Mouse (Mus musculus) 3134 (cell line): ENCODE results near the gene Mrln.

ENCODE experiments used
- DNase-seq: peaks from one replicate; pipeline ENCODE4 v3.0.0-alpha.2; 2011; ENCODE audit warnings: low spot score; ENCODE audit not compliant: insufficient read length; ENCODE audit errors: extremely low read depth

Gene Mrln

DNA sequence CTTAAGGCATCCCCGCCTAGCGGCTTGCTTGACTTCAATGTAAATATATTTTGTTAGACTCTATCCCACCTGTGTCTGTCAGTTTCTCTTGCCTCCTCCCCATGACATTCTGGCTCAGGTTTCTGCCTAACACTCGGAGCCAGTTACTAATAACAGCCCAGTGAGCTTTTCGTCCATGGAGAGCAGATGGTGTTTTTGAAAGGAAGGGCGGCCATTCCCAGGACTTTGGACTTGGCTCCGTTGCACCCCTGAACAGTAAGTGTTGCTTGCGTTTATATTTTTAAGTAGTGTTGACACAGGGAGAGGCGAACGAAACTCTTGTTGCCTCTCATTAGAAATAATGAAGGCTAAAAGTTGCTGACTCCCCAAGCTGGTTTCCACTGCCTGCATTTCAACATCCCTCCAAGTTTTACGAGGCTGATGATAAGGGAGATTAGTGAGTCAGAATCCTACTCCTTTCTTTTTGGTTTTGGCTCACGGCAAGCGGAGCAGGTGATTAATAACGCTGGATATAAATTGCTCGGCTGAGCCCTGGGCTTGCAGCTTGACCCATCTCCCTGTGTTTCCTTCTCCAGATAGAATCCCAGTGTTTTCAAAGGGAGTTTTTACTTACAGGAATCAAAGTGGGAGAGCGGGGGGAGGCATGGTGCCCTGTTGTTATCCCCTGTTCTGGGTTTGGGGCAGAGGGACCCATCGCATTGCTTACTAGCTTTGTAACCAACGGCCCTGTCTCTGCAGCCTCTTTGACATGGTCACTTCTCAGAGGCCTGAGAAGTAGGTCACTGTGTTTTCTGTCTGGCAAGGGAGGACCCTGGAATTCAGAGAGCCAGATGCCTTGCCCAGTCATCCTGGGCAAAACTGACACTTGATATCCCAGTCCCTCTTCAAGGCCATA lies at the start of gene Mrln:
TSS of gene Mrln (plus strand) at position 160 of the 895 bp plus-strand sequence.
- DNase-seq, result no peak

DNA sequence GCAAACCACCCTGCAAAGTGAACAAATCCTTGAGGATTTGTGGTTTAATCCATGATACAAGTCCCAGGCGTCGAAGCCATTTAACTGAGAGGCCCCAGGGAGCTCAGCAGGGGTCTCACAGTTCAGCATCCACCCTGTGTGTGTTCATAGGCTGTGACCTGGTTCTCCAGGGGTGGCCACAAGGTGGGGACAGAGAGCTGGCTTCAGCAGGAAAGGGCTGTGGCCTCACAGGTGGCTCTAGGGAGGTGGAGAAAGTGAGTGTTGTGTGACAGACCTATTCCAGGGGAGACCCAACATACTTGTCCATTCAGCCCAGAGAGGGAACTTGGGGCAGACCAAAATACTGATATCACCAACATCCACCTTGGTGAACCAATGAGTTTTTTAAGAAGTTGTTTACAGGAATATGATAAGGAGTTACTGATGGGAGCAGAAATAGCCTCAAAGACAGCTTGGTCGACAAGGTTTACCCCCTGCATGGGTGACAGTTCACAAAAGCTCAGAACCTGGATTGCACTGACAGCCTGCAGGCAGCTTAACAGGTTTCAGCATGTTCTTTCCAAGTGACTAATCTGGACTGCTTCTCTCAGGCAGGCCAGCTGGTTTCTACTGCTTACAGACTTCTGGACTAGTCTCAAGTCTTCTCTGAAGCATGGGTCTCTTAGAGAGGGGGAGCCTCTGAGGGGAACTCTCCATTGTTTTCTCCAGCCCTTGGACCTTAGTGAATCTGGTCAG lies 47.9 kb upstream of the Mrln start:
- DNase-seq, result no peak

DNA sequence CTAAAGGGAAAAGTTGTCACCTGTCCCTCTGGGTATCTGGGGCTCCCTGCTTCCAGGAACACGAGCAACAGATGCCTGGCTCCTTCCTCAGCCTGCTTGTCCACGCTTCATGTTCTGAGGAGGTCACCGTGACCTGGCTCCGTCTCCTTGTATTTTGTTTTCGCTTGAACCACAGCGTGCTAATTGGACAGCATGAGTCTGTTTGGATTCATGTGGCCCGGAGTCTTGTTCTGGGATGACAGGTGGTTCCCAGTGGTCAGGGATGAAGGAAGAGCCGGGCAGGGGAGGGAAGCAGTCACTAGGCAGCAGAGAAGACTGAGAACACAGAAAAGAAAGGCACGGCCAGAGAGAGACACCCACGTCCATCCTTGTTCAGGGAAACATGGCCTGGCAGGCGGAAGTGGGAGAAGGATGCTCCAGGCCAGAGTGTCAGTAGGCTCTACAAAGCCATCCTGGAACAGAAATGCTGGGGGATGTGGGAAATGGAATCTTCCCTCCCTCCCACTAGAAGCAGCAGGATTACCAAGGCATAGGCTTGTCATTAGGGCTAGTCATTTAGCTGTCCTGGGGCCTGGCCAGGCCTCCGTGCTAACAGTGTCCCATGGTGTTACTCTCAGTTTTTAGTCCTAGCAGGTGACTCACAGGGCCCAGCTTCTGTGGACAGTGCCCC lies 44.7 kb upstream of the Mrln start:
- DNase-seq, result no peak

DNA sequence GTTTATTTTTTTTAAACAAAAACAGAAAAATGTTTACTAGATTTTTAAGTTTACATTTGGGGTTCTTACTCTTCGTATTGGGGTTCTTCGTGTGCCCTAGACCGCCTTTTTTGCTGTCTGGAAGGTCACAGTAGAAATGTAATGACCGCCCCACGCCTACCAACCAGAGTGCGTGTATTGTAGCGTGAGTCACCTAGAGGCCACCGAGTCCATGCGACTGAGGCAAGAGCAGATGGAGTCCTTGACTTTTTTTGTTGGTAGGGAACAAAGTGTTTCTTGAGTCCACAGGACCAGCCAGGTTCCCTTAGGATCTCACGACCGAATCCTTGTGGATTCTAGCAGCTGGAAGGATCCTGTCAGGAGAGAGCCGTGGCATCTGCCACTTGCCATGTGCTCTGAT lies 43.7 kb upstream of the Mrln start:
- no peak for DNase-seq

DNA sequence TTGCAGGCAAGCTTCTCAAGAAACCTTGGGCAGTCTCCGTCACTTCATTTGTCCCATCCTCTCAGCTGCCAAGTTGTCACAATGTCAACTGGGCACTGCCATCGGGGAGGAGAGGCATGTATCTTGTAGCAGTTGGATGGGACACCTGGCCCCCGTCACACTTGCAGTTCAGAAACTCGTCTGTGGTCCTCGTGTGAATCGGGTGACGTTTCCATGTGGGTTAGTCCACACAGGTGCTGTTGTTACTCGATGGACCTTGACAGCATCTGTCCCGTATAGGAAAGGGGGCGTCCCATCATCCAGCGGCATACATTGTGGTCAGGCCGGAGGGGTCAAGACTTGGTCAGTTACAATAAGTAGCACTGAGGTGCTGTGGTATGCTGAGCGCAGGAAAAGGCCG lies 43.0 kb upstream of the Mrln start:
- DNase-seq, result no peak

DNA sequence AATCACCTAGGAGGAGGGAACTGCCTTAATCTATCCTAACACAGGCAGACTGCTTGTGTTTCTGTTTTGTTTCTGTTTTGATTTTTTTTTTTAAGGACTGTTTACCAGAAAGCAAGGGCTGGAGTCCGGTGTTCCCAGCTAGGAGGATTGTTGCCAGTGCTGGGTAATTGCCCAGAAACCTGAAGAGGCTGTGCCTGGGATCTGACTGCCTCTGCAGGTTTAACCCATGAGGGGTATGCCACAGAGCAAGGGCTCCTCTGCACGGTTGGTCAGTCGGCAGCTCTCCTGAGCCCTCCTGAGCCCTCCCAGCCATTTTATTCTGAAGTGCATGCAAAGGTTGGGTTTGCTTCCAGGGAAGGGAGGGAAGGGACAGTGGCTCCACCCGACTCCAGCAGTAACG lies 40.8 kb upstream of the Mrln start:
- DNase-seq, result no peak

DNA sequence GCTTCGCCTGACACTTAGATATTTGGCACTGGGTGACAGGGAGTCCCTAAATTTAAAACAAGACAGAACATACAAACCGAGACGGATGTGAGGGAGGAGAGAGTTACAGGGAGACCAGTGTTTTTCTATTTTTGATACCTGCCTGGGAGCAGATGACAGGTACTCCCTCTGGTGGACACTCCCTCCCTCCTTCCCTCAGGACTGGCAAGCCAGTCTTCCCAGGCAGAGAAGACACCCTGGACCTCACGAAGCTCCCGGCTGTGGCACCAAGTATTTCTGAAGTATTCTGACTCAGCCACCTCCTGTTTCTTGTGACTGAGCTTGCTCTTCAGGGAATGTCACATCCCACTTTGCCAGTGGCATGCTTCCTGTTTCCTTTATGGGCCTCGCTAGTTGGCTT lies 38.6 kb upstream of the Mrln start:
- no peak for DNase-seq

DNA sequence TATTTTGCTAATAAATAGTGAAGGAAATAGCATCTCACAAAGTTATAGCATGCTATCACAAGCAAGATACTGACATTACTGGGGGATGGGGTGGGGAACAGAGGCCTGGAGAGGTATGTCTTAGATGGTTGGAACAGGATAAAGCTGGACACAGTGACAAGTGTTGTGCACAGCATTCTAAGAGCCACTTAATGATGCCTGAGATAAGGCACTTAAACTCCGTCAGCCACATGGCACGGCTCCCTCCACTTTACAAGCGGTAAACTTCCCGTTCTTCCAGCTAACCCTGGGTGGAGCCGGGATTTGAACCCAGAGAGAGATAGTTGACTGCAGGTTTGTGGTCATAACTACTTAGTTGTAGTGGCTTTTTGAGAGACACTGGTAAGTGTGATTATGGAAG lies 38.0 kb upstream of the Mrln start:
- no peak for DNase-seq

DNA sequence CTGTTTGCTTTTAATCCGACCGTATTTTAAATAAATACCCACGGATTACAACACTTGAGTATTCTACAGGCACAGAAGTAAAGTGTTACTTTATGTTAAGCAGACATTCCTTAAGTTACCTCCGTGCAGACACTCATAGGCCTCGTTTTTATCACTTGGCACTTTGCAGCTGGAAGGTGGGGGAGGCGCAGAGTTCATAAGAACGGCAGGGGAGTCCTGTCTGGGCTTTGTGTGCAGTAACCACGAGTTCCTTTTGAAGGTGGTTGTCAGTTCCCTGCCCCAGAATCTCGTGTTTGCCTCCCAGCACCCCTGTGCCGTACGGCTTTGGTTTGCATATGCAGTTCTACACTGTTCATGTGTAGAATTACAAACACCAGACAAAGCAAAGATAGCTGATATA lies 36.8 kb upstream of the Mrln start:
- DNase-seq, result no peak

DNA sequence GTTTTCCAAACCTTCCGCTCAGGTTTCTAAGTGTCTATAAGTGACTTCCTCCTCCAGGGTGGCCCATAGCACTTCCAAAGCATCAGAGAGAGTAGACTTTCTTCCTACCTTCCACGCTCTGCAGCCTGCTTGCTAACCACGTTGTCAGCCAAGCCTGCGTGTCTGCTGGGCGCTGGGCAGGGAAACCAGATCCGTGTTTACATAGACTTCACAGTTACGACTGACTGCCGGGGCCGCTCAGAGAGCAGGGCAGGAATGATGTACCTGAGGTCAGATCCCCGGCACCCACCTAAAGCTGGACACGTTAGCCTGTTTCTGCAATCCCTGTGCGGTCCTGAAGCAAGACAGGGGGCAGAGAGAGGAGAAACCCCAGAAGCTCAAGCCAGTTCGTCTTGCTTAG lies 36.1 kb upstream of the Mrln start:
- DNase-seq, result no peak

DNA sequence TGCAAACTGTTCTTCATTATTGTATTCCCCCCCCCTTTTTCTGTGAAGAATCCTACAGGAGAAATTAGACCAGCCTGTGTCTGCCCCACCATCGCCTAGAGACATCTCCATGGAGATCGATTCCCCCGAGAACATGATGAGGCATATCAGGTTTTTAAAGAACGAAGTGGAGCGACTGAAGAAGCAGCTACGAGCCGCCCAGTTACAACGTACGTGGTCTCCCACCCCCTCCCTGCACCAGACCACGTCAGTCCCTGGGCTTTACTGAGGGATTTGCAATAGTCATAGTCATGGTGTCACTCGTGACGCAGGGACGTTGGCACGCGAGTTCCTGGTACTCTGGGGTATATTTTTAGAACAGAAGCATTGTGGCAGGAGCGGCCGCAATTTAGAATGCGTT lies 35.4 kb upstream of the Mrln start:
- DNase-seq, result no peak

DNA sequence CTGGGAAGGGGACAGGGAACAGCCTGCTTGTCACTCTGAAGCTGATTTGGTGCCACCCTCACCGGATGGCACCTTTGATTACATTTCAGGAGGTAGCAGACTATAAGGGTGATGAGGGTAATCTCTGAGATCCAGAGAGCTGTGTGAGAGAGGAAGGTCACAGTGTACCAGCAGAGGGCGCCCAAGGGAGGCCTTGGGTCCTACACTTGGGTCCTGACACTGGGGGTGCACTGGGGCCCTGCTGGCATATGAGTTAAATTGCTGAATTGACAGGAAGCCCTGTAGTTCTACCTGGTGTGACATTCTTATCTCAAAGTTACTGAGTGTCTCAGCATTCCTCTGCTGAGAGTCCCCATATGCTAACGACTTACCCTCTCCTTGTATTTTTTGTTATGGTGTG lies 31.1 kb upstream of the Mrln start:
- DNase-seq, result no peak

DNA sequence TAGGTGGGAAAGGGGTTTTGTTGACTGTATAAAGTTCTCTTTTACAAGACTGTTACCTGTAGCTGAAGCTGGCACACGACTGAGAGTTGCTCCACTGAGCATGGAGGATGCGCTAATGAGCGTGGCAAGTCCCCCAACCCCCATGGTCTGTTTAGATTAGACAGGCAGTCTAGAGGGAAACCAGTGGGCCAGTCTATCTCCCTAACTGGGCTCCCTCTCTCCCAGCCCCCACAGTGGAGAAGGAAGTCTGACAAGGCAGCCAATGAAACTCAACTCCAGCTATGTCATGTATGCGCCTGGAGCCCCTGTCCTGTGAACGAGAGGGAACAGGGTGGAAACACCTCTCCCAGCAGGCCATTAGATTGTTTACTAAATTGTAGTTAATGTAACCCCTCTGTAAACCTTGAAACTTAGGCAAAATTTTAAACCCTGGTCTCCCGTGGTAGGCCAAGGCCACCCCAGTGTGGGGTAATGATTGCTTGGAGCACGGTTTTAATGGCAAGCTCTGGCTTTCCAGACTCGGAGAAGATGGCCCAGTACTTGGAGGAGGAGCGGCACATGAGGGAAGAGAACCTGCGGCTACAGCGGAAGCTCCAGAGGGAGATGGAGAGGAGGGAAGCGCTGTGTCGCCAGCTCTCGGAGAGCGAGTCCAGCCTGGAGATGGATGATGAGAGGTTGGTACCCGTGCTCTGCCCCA lies 29.8 kb upstream of the Mrln start:
- DNase-seq, result no peak

DNA sequence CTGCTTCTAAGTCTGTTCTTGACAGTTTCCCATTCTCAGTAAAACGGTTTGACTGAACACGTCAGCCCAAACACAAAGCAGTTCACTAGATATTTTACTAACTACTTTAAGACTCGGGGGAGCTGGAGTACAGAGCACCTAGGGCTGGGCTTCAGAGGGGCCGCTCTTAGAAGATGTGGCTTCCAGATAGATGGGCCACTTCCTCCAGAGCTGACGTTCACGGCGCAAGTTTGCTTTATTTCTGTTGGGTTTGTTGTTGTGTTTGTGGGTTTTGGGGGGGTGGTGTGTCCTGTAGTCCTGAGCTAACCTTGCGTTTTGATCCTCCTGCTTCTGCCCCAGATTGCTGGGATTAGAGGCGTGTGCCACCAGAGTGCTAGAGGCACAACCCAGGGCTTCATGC lies 23.7 kb upstream of the Mrln start:
- no peak for DNase-seq

DNA sequence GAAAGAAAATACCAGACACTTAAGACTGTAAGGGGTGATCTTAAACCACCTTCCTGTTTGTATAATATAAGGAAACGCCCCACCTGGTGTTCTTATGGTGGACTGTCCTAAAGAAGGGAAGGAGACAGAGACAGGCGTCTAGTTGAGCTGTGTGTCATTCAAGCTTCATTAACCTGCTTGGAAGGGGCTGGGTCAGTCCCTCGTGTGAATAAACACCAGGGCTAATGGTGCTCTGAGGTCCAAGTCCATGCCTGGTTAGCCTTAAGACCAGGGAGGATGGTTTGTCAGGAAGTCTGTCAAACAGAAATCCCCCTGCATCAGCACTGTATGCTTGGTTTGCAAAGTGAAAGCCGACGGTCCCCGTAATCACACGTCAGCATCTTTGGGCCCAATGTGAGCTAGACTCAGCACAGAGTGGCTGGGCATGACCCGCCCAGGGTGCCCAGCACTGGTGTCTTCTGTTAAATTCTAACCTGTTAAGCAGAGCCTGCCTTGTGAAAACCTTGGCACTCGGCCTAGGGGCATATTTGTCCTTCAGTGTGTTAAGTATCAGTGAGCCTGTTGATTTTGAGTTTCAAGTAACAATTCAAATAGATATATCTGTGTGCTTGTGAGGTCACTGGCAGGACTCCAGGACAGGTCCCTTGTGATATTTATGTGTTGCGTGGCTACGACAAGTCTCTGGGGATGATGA lies 23.0 kb upstream of the Mrln start:
- DNase-seq, result no peak

DNA sequence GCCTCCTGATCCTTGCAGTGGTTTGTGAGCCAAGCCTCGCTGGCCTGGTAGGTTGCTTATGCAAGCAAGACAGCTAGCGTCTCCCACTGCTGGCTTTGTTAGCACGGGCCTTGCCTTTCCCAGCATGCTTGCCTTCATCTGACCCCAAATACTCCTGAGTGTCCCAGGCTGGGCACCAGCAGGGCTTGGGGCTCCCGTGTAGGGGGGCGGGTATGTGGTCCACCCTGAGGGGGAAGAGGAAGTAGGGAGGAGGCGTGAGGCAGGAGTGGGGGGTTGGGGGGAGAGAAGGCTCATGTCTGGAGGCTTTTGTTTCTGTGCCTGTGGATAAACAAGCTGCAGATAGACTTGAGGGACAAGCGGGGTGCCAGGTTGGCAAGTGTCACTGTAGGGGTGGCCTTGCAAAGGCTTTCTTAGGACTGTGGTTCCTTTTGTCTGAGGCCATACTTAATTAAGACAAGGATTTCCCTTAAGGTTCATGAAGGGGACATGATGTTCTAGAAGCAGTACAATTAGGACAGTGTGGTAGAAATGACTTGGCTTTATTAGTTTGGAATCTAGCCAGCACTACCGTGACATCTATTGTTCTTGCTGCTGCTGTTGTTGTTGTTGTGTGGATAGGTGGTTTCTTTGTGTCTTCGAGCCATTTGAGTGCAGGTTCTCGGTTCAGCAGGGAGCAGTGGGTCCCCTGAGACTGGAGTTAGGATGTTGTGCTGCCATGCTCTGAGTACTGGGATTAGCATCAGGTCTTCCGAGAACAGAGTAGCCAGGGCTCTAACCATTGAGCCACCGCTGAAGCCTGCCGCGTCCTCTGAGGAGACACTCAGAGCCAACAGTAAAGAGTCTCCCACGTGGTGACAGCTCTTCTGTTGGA lies 21.0 kb upstream of the Mrln start:
- no peak for DNase-seq

DNA sequence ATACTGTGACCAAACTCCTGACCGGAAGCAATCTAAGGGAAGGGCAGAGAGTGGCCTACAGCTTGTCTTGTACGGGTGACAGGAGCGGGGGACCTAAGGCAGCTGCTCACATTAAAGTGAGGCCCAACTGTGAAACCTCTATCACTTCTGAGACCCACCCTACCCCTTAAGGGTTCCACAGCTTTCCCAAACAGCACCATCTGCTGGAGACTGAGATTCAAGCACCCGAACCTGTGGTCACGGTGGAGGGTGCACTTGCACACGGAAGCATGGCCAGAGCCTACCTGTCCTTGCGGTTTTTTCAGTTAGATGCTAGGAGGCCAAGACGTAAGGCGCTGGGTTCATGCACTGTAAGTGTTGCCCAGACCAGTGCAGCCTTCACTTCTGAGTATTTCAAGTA lies 18.3 kb upstream of the Mrln start:
- DNase-seq, result no peak

DNA sequence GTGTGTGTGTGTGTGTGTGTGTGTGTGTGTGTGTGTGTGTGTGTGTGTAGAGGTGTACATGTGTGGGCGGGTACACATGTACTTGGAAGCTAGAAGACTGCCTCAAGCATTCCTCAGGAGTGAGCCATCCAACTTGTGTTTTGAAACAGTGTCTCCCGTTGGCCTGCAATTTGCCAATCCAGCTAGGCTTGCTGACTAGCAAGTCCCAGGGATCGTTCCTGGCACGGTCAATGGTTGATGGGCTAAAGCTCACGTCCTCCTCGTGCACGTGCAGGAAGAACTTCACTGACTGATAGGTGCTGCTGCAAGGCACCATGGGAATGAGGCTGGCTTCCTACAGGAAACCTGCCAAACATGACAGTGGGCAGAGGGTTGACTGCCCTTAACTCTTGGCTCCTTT lies 17.9 kb upstream of the Mrln start:
- DNase-seq, result no peak

DNA sequence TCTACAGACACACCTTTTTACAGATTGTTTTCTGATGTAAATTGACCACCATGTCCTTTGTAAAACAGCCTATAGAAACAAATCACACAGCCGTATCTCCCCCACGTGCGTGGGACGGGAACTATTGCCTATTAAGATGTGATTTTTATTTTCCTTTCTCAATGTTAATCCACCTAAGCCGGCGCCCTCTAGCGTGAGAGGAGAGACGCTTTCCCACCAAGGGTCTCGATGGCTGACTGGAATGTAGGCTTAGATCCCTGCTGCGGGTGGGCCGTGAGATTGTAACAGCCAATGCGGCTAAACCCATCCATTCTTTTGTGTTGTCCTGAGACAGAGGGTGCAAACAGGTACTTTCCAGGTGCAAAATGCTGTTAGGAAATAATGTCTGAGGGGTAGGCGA lies 14.6 kb upstream of the Mrln start:
- no peak for DNase-seq

DNA sequence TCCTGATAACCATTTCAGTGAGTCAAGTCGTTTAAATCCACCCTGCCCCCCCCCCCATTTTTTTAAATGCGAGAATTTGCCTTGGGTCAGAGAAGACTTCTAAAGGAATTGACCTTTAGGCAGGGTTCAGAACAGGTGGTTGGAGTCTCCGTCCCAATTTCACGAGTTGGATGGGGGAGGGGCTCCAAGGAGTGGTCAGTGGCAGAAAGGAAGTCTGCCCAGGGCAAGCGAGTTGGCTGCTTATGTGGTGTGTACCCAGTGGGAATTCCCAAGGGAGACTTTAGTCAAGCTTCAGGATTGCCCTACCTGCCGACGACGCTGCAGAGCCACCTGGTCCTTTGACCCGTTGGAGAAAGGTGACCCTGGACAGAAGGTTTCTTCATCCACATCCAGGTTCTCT lies 10.2 kb upstream of the Mrln start:
- no peak for DNase-seq
